Mouse (Mus musculus) retina, embryonic 14.5 days (tissue): Measurements from ENCODE around the gene Mlxipl.
"Not testable (repeated sequence)": the region's sequence is repeated elsewhere in the genome, so short reads cannot be mapped to it uniquely, and the experiment has no call there.

Experiments
- DNase-seq: peaks from one replicate; pipeline ENCODE4 v3.0.0-alpha.2; 2015; ENCODE audit warnings: low spot score

Gene Mlxipl

GRCm38 (mm10) chr5:135089653-135090052 is at the start of gene Mlxipl:
TSS of gene Mlxipl (plus strand) at chr5:135089890.
- DNase-seq: peak; percentile 24

- no peak for DNase-seq
Observed at GRCm38 (mm10) chr5:135040059-135040458, 49.6 kb upstream of the Mlxipl start.

DNA sequence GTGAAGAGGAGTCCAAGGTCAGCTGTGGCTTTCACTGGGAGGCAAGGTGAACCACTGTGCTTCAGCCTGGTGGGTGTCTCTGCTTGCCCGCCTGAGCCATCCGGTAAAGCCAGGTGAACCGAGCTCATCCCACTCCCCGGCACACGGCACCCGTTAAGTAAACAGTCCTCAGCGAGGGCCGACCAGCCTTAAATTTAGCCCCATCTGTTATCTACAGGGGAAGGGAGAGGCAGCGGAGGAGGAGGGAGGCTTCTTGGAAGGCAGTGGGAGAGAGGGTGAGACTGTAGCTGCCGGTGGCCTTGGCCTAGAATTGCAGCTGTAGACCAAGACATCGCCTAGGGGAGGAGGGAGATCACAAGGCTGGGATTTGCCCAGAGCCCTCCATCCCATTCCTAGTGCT is 48.9 kb upstream of the Mlxipl start:
- DNase-seq: no peak

- DNase-seq: no peak
Observed at GRCm38 (mm10) chr5:135042105-135042788, 47.4 kb upstream of the Mlxipl start.

DNA sequence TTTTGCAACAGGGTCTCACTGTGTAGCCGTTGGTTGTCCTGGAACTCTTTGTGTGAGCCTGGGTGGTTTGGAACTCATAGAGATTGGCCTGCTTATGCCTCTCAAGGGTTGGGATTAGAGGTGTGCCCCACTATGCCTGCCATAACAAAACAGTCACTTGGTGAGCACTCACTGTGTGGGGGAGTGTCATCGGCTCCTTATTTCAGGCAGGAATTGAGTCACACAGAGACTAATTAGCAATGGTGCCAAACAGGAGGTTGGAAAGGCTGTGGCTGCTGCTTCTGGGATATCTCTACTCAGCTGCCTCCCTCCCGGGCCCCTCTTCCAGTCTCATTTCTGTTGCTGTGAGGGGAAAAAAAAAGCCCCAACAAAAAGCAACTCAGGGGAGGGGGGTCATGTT is 45.1 kb upstream of the Mlxipl start:
- no peak for DNase-seq

DNA sequence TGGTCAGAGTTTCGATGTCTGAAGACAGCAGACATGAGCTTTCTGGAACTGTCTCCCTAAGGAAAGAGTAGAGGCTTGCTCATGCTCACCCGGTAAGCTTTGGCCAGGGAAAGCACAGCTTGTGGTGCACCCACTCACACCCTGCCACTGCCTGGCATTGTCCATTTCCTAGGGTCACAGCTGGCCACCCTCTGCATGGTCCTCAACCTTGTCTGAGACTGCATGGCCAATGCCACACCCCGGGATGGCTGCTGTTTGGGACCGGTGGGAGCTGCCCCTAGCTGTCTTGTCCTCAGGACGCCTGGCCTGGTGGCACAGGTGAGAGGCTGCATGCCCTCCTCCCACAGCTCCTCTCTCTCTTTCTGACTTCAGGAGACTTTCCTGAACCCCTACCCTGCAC is 41.2 kb upstream of the Mlxipl start:
- no peak for DNase-seq

DNA sequence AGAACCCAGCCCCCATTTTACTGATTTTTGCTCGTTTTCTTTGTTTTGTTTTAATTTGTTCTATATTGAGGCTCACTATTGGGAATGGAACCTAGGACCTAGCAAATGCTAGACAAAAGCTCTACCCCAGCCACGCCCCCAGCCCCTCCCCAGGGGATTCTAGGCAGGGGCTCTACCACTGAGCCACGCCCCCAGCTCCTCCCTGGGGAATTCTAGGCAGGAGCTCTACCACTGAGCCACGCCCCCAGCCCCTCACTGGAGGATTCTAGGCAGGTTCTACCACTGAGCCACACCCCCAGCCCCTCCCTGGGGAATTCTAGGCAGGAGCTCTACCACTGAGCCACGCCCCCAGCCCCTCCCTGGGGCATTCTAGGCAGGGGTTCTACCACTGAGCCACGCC is 40.4 kb upstream of the Mlxipl start:
- DNase-seq: not testable (repeated sequence)

GRCm38 (mm10) chr5:135053356-135053755 is 36.3 kb upstream of the Mlxipl start:
- no peak for DNase-seq

- peak; percentile 99 for DNase-seq
Observed at GRCm38 (mm10) chr5:135063629-135064381, 25.9 kb upstream of the Mlxipl start, which contains the start of gene Dnajc30. TSS of gene Dnajc30 (plus strand) at chr5:135064202.

GRCm38 (mm10) chr5:135064382-135064766 is 25.3 kb upstream of the Mlxipl start:
- no peak for DNase-seq

DNA sequence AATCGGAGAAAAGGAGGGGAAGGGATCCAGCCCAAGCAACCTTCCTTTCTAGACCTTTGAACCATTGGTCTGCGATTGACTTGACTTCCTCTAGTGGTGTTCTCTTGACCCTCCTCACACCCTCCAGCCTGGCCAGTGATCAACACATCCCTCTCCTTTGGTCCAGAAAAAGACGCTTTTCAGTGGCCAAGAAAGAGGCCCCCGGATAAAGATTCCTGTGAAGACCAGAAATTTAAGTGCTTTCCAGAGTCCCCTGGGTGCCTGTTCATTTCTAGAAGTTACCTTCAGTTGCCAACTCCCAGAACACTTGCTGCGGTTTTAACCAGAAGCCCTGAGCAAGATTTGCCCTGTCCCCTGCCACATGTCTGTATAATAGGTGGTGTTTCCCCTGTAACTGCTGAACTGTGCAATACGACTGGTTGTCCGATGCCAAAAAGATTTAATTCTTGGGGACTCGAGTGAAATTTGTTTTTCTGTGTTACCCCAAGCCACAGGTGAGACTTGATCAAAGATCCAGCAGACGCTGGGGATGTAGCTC is 24.7 kb upstream of the Mlxipl start, which contains the start of gene Bud23:
TSS of gene Bud23 (minus strand) at position 51 of the 538 bp plus-strand sequence.
- DNase-seq: not testable (repeated sequence)

- no peak for DNase-seq
Observed at GRCm38 (mm10) chr5:135066008-135066407, 23.7 kb upstream of the Mlxipl start.

GRCm38 (mm10) chr5:135070448-135070847 is 19.2 kb upstream of the Mlxipl start:
- DNase-seq: no peak

DNA sequence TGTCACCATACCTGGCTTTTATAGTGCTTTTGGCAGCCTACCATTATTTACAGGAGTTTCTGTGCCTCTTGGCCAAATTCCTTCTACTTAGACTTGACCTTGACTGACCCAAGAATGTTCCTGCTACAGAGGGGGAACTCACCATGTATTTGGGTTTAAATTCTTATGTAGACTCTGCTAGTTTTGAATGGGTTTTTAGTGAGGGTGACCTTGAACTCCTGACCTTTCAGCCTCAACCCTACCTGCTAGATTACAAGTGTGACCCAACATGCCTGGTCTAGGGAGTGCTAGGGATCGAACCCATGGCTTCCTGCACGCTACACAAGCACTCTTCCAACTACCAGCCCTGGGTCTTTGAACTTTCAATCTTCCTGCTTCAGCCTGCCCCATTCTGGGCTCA is 17.6 kb upstream of the Mlxipl start:
- DNase-seq: no peak

DNA sequence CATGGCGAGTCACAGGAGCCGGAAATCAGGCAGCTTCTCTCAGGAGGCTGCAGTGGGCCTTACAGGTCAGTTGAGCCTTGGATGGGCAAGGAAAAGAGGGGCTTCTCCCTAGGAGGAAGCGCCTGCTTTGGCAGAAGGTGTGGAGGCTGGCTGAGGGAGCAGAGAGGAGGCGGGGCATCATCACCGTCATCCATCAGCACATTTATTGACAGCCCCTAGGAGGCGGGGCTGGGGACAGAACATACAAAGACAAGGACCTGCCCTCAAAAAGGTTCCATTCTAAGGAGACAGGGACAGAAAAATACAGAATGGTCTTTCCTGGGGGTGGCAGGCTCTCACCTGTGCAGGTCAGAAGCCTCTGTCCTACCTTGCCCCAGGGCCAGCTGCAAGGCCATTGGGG is 17.0 kb upstream of the Mlxipl start:
- DNase-seq: no peak

DNA sequence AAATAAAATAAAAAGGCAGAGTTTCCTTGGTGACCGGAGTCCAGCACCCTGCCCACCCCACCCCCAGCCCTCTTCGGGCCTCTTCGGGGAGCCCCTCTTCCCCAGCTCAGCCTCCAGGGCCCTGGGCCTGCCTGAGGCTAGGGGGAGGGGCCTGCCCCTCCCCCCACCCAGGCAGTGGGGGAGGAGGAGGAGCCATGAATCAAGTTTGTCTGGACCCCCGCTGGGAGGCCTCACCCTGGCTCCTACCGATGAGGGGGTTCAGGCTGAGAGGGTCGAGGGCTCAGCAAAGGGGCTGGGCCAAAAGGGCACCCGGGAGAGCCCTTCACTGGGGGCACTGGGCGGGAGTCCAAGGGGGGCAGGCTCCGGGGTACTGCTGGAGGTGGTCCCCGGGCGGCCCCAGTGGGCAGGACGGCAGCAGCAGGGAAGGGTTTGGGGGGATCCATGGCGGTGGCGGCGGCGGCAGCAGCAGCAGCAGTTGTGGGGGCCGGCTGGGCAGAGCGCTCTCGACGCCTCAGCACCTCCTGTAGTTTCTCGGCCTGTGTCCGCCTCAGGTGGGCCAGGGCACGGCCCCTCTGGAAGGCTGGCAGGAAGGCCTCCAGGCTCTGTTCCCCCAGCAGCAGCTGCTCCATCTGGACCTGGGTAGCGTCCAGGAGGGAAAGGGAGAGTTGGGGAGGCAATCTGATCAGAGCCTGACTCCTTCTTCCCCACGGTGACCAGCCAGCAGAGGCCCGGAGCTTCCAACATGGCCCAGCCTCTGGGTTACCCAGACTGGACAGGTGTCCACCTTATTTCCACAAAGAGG is 16.1 kb upstream of the Mlxipl start:
- no peak for DNase-seq

DNA sequence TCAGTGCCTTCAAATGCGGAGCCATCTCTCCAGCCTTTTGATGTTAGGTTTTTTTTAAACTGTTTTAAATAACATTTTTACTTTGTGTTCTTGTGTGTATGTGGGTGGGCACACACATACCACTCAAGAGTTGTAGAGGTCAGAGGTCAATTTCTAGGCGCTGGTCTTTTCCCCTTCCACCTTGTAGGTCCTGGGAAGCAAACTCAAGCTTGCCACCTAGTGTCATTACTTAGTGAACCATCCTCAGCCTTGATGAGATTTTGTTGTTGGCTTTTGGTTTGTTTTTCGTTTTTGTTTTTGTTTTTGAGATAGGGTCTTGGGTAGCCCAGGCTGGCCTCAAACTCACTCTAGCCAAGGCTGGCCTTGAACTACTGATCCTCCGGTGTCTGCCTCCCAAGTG is 14.0 kb upstream of the Mlxipl start:
- DNase-seq: peak; percentile 18

DNA sequence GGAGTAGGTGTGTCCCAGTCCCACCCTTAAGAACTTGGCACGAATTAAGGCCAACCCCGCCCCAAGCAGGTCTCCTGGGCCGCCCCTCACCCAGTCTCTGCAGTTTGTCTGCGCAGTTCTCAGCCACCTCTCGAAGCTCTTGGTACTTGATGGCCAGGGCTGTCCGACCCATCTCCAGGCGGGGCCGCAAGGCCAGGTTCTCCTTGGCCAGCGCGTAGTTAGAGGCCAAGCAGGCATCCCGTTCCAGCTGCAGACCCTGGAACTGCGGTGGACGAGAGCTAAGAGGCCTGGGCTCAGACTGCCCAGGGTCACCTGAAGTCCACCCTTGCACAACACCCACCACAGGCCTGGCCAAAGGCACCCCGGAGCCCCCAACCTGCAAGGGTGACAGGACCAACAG is 13.3 kb upstream of the Mlxipl start:
- DNase-seq: no peak

DNA sequence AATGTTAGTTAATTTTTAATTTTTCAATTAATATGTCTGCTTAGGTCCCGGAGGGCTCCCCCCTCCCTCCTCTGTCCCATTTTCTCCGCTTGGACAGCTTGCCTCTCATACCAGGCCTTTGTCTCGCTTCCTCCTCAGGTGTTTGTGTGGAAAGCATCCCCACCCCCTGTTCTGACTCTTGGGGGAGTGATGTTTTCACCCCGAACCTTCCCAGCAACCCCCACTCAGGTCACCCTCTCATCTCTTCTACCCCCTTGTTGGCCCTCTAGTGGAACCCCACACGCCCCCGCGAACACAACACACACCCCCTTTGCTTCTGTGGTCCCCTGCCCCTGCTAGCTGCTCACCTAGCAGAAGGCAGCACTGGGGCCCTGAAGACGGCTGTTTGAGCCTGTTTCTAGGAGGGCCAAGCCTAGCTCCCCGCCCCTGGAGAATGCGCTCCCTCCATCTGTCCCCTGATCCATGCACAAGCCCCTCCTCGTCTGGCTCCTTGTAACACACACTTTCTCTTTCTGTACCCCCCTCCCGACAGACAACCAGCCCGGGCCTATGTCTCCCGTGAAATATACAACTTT is 12.7 kb upstream of the Mlxipl start:
- peak; percentile 54 for DNase-seq

DNA sequence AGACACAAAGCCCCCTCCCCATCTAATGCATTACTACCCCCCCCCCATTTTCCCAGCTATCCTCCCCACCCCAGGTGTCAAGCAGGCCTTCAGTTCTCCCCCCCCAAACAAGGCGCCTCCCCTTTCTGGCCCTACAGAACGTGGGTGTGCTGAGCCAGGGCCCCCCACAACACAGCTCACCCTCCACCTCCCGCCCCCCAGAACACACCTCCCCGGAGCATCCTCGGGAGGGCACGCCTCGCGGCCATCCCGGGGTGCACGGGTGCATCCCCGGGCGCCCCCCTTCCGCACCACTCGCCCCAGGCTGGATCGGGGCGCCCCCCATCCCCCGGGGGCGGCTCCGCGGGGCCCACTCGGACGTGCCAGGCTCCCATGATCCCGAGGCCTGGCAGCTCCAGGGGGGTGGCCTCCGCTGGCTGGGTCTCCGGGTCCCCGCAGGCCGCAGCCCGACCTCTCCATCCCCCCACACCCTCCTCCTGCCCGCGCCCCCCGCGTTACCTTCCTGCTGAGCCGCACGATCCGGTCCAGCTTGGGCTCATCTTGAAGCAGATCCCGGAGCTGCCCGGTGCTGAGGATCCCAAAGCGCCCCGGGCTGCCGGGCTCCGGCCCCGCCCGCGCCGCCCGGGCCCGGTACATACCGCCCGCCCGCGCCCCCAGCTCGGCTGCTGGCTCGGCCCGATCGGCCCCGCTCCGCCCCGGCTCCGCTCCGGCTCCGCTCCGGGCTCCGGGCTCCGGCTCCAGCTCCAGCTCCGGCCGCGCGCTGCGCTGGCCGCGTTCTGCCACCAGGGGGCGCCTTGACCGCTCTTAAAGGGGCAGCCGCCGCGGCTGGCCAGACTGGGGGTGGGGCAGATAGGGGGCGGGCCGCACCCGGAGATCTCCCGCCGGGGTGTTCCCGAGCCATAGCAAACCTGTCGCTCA is 11.9 kb upstream of the Mlxipl start, which contains the start of gene Vps37d:
TSS of gene Vps37d (minus strand) at position 703 of the 918 bp plus-strand sequence.
- DNase-seq: peak; percentile 96

DNA sequence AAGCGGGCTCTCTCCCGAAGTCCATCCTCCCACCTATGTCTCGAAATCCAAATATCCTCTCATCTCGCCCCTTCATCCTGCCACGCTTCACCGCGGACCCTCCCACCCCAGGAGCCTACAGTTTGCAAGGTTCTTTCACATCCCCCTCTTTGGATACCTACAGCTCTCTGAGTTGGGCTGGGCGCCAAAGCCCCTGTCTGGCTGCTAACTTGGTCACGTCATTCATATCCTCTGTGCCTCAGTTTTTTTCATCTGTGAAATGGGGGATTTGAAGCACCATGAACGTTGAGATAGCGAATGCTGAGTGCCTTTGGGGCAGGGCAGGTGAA is 11.2 kb upstream of the Mlxipl start:
- DNase-seq: no peak
